Mouse (Mus musculus) effector memory CD4-positive, alpha-beta T cell, adult 5 months (primary cell): ENCODE results near the gene Gm28729. TPM values are rescaled to one million over a fixed set of nuclear protein-coding genes. Genes with fewer than 3 reads are reported as not detected.

Experiments used
- polyA plus RNA-seq: library from polyadenylated mRNA; unstranded; fragments of 100-300 nt; shearing (Covaris generic); gene quantifications from one replicate; pipeline ENCODE4 v1.2.1, GENCODE M21; 2017

Gene Gm28729
- not detected for polyA plus RNA-seq

GRCm38 (mm10) chr9:96524972-96525506 is at the start of gene Gm28729:
TSS of gene Gm28729 (minus strand) at chr9:96525264.

GRCm38 (mm10) chr9:96478071-96478888 is 46.8 kb downstream of the Gm28729 start, which contains the start of gene Rnf7:
TSS of gene Rnf7 (minus strand) at chr9:96478675.

Other genes starting within 250 kb of the Gm28729 start
- gene Atp1b3, start 160.8 kb downstream of the Gm28729 start, polyA plus RNA-seq, result 832 TPM
- gene Rnf7, start 46.6 kb downstream of the Gm28729 start, polyA plus RNA-seq, result 67.8 TPM
- gene Rasa2, start 106.4 kb upstream of the Gm28729 start, polyA plus RNA-seq, result 56.4 TPM
- gene Zbtb38, start 227.6 kb upstream of the Gm28729 start, polyA plus RNA-seq, result 36.5 TPM